ENCODE assay signal across 8 mouse cellular contexts in genomic region chr1:81300735-81301134, GRCm38 (mm10).
DNase-seq lines count a peak whose midpoint lies in the region; ATAC-seq lines count a peak whose summit lies in the region.

No protein-coding gene starts in this region.

- no peak overlapping the region for H3K4me3 ChIP-seq in embryonic facial prominence, embryonic 10.5 days
- no peak overlapping the region for H3K4me3 ChIP-seq in midbrain, embryonic 13.5 days (replicated peaks)
- H3K4me3 ChIP-seq in heart, embryonic 11.5 days (ENCODE audit: low read depth, low read length), result no peak overlapping the region

- H3K4me2 ChIP-seq in midbrain, embryonic 13.5 days (replicated peaks), result no peak overlapping the region
- H3K4me2 ChIP-seq in heart, embryonic 11.5 days, result no peak overlapping the region

- no peaks in the 10 kb centered on the region for H3K9me3 ChIP-seq in embryonic facial prominence, embryonic 10.5 days
- H3K9me3 ChIP-seq in midbrain, embryonic 13.5 days, result no peaks in the 10 kb centered on the region
- H3K9me3 ChIP-seq in heart, embryonic 11.5 days (replicated peaks; ENCODE audit: control insufficient read depth, low read length), result no peaks in the 10 kb centered on the region

- H3K36me3 ChIP-seq in embryonic facial prominence, embryonic 10.5 days (replicated peaks), result no peaks in the 10 kb centered on the region
- no peaks in the 10 kb centered on the region for H3K36me3 ChIP-seq in midbrain, embryonic 13.5 days
- H3K36me3 ChIP-seq in heart, embryonic 11.5 days (ENCODE audit: control insufficient read depth, insufficient read depth, low read length), result no peaks in the 10 kb centered on the region

- no peaks in the 10 kb centered on the region for H3K4me1 ChIP-seq in embryonic facial prominence, embryonic 10.5 days
- H3K4me1 ChIP-seq in midbrain, embryonic 13.5 days (replicated peaks), result no peaks in the 10 kb centered on the region
- no peaks in the 10 kb centered on the region for H3K4me1 ChIP-seq in heart, embryonic 11.5 days (ENCODE audit: control insufficient read depth, insufficient read depth, low read length)

- no peak overlapping the region for H3K27ac ChIP-seq in embryonic facial prominence, embryonic 10.5 days (replicated peaks)
- no peak overlapping the region for H3K27ac ChIP-seq in midbrain, embryonic 13.5 days
- no peak overlapping the region for H3K27ac ChIP-seq in heart, embryonic 11.5 days (ENCODE audit: low read depth, low read length)

- peak; percentile 23 for DNase-seq in layer of hippocampus, adult 9-11 months
- DNase-seq in layer of hippocampus, postnatal 36 days, result no peak
- peak; percentile 52 for DNase-seq in ZHBTc4 (ENCODE audit: low read depth, low spot score)
- peak; percentile 38 for DNase-seq in embryonic facial prominence, embryonic 10.5 days (ENCODE audit: low spot score)
- DNase-seq in frontal cortex, postnatal 25 days (ENCODE audit: low spot score in 2 of 2), result no peak
- no peak for DNase-seq in urinary bladder, postnatal 10 days (ENCODE audit: low spot score)

- no peaks in the 10 kb centered on the region for H3K27me3 ChIP-seq in embryonic facial prominence, embryonic 10.5 days (replicated peaks; ENCODE audit: low read depth, poor library complexity, severe bottlenecking)
- H3K27me3 ChIP-seq in midbrain, embryonic 13.5 days, result no peaks in the 10 kb centered on the region
- no peaks in the 10 kb centered on the region for H3K27me3 ChIP-seq in heart, embryonic 11.5 days (ENCODE audit: control insufficient read depth, insufficient read depth, low read length)

- H3K9ac ChIP-seq in midbrain, embryonic 13.5 days (replicated peaks), result no peak overlapping the region
- H3K9ac ChIP-seq in heart, embryonic 11.5 days (ENCODE audit: low read depth, low read length), result no peak overlapping the region

- ATAC-seq in midbrain, embryonic 13.5 days, result 0 out of 2 replicates have a peak, but pooled peaks have one; percentile 59
- no peak for ATAC-seq in heart, embryonic 11.5 days (replicated peaks; ENCODE audit: insufficient number of reproducible peaks, low FRiP score, low TSS enrichment)

- WGBS in embryonic facial prominence, embryonic 10.5 days, result 54% methylated on average over 4 of the region's 4 CpGs
- 57% methylated on average over 4 of the region's 4 CpGs for WGBS in midbrain, embryonic 13.5 days
- WGBS in heart, embryonic 11.5 days (ENCODE audit: insufficient replicate concordance), result 54% methylated on average over 4 of the region's 4 CpGs

Comparison
In these comparisons a context has a peak if more than half of its experiments do, and no peak if none do; other contexts are left out.
1. DNase-seq: peak in layer of hippocampus, adult 9-11 months (single experiment), ZHBTc4 (single experiment) and embryonic facial prominence, embryonic 10.5 days (single experiment); none in layer of hippocampus, postnatal 36 days (0 of 2), frontal cortex, postnatal 25 days (0 of 2) and urinary bladder, postnatal 10 days (single experiment).